Mouse (Mus musculus): Measurements from ENCODE around the gene Prkag1. TPM values are rescaled to one million over a fixed set of nuclear protein-coding genes. Genes with fewer than 3 reads are reported as not detected.
A peak's percentile ranks its signal among the peaks of the same experiment; 100 is the strongest.

Prkag1 gene
- total RNA-seq (2021): 59.1 and 62.5 TPM in 2 replicates
- long read RNA-seq, experiment 1, transcript Prkag1-201 (12 exons, 1,652 nt): major isoform, 86 of 114 reads
- long read RNA-seq, experiment 1, partial matches to known transcripts: 11 of 114 reads
- long read RNA-seq, experiment 1, other reads (novel, unspliced or antisense): 17 of 114 reads
- long read RNA-seq, experiment 2, transcript Prkag1-201 (12 exons, 1,652 nt): major isoform, 71 of 84 reads
- long read RNA-seq, experiment 2, partial matches to known transcripts: 5 of 84 reads
- long read RNA-seq, experiment 2, other reads (novel, unspliced or antisense): 8 of 84 reads

- DNase-seq: peak; percentile 99
Observed at GRCm38 (mm10) chr15:98830736-98831683, at the start of gene Prkag1. Gene Prkag1, minus strand, starts transcription at chr15:98831521.

- peak; percentile 84 for DNase-seq
Observed at GRCm38 (mm10) chr15:98877331-98877730, 46.0 kb upstream of the Prkag1 start.

- DNase-seq: peak; percentile 95
Observed at GRCm38 (mm10) chr15:98871916-98872888, 40.9 kb upstream of the Prkag1 start.

GRCm38 (mm10) chr15:98871070-98871915 is 40.0 kb upstream of the Prkag1 start, which contains the start of gene Kmt2d:
Gene Kmt2d, minus strand, starts transcription at chr15:98871204.
- peak; percentile 64 for DNase-seq

- peak; percentile 65 for DNase-seq
Observed at GRCm38 (mm10) chr15:98870179-98871069, 39.1 kb upstream of the Prkag1 start.

- DNase-seq: no peak
Observed at GRCm38 (mm10) chr15:98869342-98870178, 38.2 kb upstream of the Prkag1 start.

GRCm38 (mm10) chr15:98868346-98869063 is 37.2 kb upstream of the Prkag1 start:
- DNase-seq: no peak

GRCm38 (mm10) chr15:98867321-98867720 is 36.0 kb upstream of the Prkag1 start:
- peak; percentile 68 for DNase-seq

- no peak for DNase-seq
Observed at GRCm38 (mm10) chr15:98866501-98866900, 35.2 kb upstream of the Prkag1 start.

GRCm38 (mm10) chr15:98865771-98866170 is 34.5 kb upstream of the Prkag1 start:
- DNase-seq: no peak

GRCm38 (mm10) chr15:98864951-98865350 is 33.6 kb upstream of the Prkag1 start:
- DNase-seq: no peak

GRCm38 (mm10) chr15:98863451-98863958 is 32.2 kb upstream of the Prkag1 start:
- no peak for DNase-seq

- no peak for DNase-seq
Observed at GRCm38 (mm10) chr15:98861701-98862410, 30.5 kb upstream of the Prkag1 start.

- no peak for DNase-seq
Observed at GRCm38 (mm10) chr15:98860921-98861320, 29.6 kb upstream of the Prkag1 start.

- no peak for DNase-seq
Observed at GRCm38 (mm10) chr15:98859319-98860043, 28.2 kb upstream of the Prkag1 start.

GRCm38 (mm10) chr15:98854214-98854613 is 22.9 kb upstream of the Prkag1 start:
- DNase-seq: peak; percentile 6

All from adrenal gland, postnatal 14 days (tissue).